Mouse (Mus musculus) right cerebral cortex, postnatal 36 days (tissue): ENCODE data around the gene Rnf186.

ENCODE experiments used
- DNase-seq, 2 experiments: peaks; one replicate each; pipeline ENCODE4 v3.0.0; 2022; ENCODE audit warnings: low spot score in 2 of 2, mixed read lengths in 1 of 2

The Rnf186 gene

DNA sequence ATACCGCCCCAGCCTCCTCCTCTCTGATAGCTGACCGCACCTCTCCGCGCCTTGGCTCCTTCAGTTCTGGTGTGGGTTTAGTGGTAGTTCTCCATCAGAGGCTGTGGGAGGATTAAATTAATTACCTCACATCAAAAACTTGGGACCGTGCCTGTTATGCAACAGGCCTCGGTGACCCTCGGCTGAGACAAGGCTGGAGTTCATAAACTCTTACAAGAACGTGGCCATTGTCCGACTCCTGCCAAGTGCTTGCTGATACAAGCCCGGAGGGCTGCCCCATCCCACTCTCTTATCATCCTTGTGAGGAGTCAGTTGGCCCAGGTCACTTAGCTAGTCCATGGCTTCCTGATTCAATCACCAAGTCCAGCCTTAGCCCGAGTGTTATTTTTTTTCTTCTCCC lies 46.4 kb downstream of the Rnf186 start:
- no peak for DNase-seq

DNA sequence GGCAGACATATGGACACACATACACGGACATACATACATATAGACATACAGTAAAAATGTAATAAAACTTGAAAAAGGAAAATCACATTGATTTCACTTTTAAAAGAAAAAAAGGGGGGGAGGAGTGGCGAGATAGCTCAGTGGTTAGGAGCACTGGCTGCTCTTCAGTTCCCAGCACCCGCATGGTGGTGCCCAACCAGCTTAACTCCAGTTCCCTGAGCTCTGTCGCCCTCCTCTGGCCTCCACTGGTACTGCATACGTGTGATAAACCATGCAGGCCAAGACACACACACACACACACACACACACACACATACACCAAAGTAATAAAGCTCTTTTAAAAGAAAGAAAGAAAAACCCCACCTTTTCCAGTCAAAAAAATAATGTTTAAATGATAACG lies 47.9 kb downstream of the Rnf186 start:
- DNase-seq, result no peak
